Mouse (Mus musculus) myocyte (in vitro differentiated cells): Measurements from ENCODE around the gene Tmem243.
"Not testable (repeated sequence)": the region's sequence is repeated elsewhere in the genome, so short reads cannot be mapped to it uniquely, and the experiment has no call there.

Experiments
- CEBPB ChIP-seq: IDR thresholded peaks from 2 replicates; pipeline ENCODE4 v1.6.1; 2011; ENCODE audit warnings: mild to moderate bottlenecking, moderate library complexity; ENCODE audit not compliant: poor library complexity, insufficient read depth, severe bottlenecking
- E2F4 ChIP-seq: IDR thresholded peaks from one replicate; pipeline ENCODE4 v1.6.1; 2011; ENCODE audit warnings: mild to moderate bottlenecking, control low read depth, moderate library complexity; ENCODE audit not compliant: insufficient read depth
- MAX ChIP-seq: IDR thresholded peaks from one replicate; pipeline ENCODE4 v1.6.1; 2011; ENCODE audit warnings: low read depth, mild to moderate bottlenecking, control low read depth
- MYOD1 ChIP-seq, 3 experiments: IDR thresholded peaks; one replicate each; pipeline ENCODE4 v1.6.1; 2011; ENCODE audit warnings: control low read depth in 2 of 3, low read depth in 2 of 3, mild to moderate bottlenecking in 2 of 3, moderate library complexity in 1 of 3; ENCODE audit not compliant: insufficient read length in 2 of 3, control insufficient read depth in 1 of 3
- POLR2A ChIP-seq: IDR thresholded peaks from one replicate; pipeline ENCODE4 v1.6.1; 2011; ENCODE audit warnings: low read depth, mild to moderate bottlenecking, control low read depth, moderate library complexity; ENCODE audit not compliant: insufficient read length
- POLR2AphosphoS2 ChIP-seq: IDR thresholded peaks from one replicate; pipeline ENCODE4 v1.6.1; 2011; ENCODE audit warnings: low read depth, control low read depth; ENCODE audit not compliant: insufficient read length
- USF1 ChIP-seq: IDR thresholded peaks from one replicate; pipeline ENCODE4 v1.6.1; 2011; ENCODE audit warnings: low read depth, mild to moderate bottlenecking, control low read depth, moderate library complexity

DNA sequence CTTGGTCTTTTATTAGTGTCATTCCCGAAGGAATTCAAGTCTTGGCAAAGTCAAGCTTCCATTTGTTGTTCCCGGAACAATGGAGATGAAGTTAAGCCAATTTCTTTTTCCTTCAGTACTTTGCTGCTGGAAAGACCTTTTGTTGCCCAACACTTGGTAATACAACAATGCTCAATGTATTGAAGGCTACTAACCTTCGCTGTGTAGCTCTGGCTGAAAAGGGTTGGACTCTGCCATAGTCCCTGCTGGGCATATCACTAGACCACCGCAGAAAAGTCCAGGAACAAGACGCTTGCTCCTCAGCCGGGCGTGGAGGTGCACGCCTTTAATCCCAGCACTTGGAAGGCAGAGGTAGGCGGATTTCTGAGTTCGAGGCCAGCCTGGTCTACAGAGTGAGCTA is 64.7 kb downstream of the Tmem243 start:
- TF ChIP-seq POLR2AphosphoS2; POLR2A; MAX; E2F4; MYOD1 (IDR thresholded peaks at IDR 0.05; ENCODE audit: control insufficient read depth in 1 of 3, insufficient read length in 2 of 3, low read depth in 2 of 3); USF1; CEBPB: not testable (repeated sequence)
